Mouse (Mus musculus) inflammation-experienced regulatory T-cells (primary cell): ENCODE data around the gene Ctsd. TPM values are rescaled to one million over a fixed set of nuclear protein-coding genes. Genes with fewer than 3 reads are reported as not detected.

Experiments used
- polyA plus RNA-seq, 2 experiments: library from polyadenylated mRNA; unstranded; fragments of 100-300 nt; shearing (Covaris generic); gene quantifications; one replicate each; pipeline ENCODE4 v1.2.1; 2017

Ctsd gene
- polyA plus RNA-seq: 100 to 1,000 TPM; 384 to 590 TPM

DNA sequence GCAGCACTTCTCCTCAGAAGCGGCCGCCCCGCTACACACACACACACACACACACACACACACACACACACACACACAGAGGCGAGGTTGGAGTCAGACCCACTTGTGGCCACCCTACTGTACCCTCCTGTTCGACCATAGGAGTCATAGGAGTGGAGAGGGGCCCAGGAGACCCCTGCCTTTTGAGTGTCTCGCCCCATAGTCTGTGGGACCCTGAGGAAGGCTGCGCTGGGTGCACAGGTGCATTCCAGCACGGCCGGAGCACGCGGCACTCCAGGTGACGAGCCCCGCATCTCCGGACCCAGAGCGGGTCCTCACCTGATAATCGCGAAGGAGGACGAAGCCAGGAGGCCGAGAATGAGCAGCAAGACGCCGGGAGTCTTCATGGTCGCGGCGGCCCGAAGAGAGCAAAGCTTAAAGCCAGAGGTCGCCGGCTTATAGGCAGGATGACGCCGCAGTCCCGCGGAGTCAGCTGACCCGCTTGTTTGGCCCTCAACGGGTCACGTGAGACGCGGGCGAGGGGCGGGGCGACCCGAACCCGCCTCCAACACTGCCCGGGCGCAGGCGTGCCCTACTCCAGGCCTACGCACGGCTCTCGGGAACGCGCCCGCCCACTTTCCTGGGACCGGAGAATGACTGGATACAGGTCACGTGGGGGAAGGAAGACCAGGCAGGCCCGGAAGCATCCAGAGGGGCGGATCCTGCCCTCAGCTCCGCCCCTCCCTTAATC, at the start of gene Ctsd:
Gene Ctsd (minus strand): TSS at position 620 of the 730 bp plus-strand sequence.

DNA sequence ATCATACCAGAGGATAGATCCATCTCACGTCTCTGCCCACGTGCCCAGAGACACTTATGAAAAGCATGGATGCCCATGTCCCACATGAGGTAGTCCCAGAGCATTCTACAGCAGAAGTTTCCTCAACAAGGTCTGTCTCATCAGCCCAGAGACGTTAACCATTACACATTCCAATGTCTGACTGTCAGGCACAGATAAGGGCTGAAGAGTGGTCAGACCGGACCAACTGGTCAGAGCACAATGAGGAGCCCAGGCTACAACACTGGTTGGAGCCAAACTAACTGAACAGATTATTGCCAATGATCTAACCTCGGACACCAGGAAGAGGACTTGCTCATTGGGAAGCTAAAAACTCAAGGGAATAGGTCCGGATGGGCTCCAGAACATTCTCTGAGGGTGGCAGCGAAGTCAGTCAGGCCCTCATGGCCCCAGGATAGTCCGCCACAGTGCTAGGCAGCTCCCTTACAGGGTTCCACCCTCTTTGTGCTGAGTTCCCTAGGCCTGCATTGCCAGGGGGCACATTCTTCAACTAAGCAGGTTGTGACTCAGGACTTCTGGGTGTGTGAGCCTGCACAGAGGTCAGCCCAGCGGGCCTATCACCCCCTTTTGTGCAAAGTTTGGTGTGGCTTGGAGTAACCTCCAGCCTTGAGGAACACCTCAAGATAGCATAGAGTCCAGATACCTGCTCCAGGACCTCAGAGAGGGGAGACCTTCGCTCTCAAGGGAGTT, 46.5 kb upstream of the Ctsd start, which contains the start of gene Syt8:
Gene Syt8 (plus strand): TSS at position 714 of the 729 bp plus-strand sequence.

GRCm38 (mm10) chr7:142382567-142382966, 5.3 kb downstream of the Ctsd start, which contains the start of gene Gm49369:
TSS of gene Gm49369 (minus strand) at chr7:142382667.

GRCm38 (mm10) chr7:142373641-142374412, 14.0 kb downstream of the Ctsd start, which contains the start of gene Ifitm10:
TSS of gene Ifitm10 (minus strand) at chr7:142373753.

Other genes with a start within 250 kb of the Ctsd start
- gene Gm45337, start 243.4 kb downstream of the Ctsd start, polyA plus RNA-seq: not detected
- not detected for gene Gm29735, start 230.9 kb downstream of the Ctsd start, polyA plus RNA-seq
- not detected for gene Gm4553, start 222.3 kb downstream of the Ctsd start, polyA plus RNA-seq
- not detected for gene Krtap5-2, start 212.0 kb downstream of the Ctsd start, polyA plus RNA-seq
- gene Gm10153, start 197.6 kb downstream of the Ctsd start, polyA plus RNA-seq: not detected
- gene Krtap5-3, start 186.7 kb downstream of the Ctsd start, polyA plus RNA-seq: not detected
- not detected for gene Gm7579, start 176.2 kb downstream of the Ctsd start, polyA plus RNA-seq
- not detected for gene Krtap5-5, start 158.1 kb downstream of the Ctsd start, polyA plus RNA-seq
- gene Gm40460, start 147.0 kb downstream of the Ctsd start, polyA plus RNA-seq: not detected
- 1 to 10 TPM in 1 of 2 experiments, not detected in 1; 2.0 TPM for gene Gm2431, start 129.7 kb downstream of the Ctsd start, polyA plus RNA-seq
- gene Gm4559, start 113.7 kb downstream of the Ctsd start, polyA plus RNA-seq: not detected
- gene Krtap5-1, start 90.9 kb downstream of the Ctsd start, polyA plus RNA-seq: not detected
- gene Krtap5-4, start 84.5 kb downstream of the Ctsd start, polyA plus RNA-seq: under 1 TPM in 1 of 2 experiments, not detected in 1; 0.17 TPM
- gene Ifitm10, start 14.3 kb downstream of the Ctsd start, polyA plus RNA-seq: 10 to 100 TPM in 1 of 2 experiments, 1 to 10 TPM in 1; 3.2 to 41.0 TPM
- 1 to 10 TPM; 2.4 to 9.3 TPM for gene Gm49369, start 5.4 kb downstream of the Ctsd start, polyA plus RNA-seq
- not detected for gene Syt8, start 46.8 kb upstream of the Ctsd start, polyA plus RNA-seq
- not detected for gene Tnni2, start 53.8 kb upstream of the Ctsd start, polyA plus RNA-seq
- 1,000 to 10,000 TPM in 1 of 2 experiments, 100 to 1,000 TPM in 1; 956 to 1,169 TPM for gene Lsp1, start 72.8 kb upstream of the Ctsd start, polyA plus RNA-seq
- 1 to 10 TPM; 2.0 to 4.4 TPM for gene Tnnt3, start 110.8 kb upstream of the Ctsd start, polyA plus RNA-seq
- 10 to 100 TPM in 1 of 2 experiments, 1 to 10 TPM in 1; 2.9 to 15.3 TPM for gene Mrpl23, start 144.6 kb upstream of the Ctsd start, polyA plus RNA-seq